Mouse (Mus musculus) MEL (cell line): Measurements from ENCODE around the gene Mlx. TPM values are rescaled to one million over a fixed set of nuclear protein-coding genes. Genes with fewer than 3 reads are reported as not detected.

ENCODE experiments used
- DNase-seq: peaks from one replicate; pipeline ENCODE4 v3.0.0; 2011; ENCODE audit warnings: low read depth, low spot score
- H3K27ac ChIP-seq: 2 replicates; pipeline ENCODE4 v1.5.1; 2012; ENCODE audit warnings: low read depth, mild to moderate bottlenecking, control low read depth, low read length, moderate library complexity; ENCODE audit not compliant: control insufficient read depth
- H3K27me3 ChIP-seq, 2 experiments: fragments of 150-350 bp in 1 of 2; sonication (generic) in 1 of 2; 2 replicates each; pipeline ENCODE4 v1.6.1; 2012; ENCODE audit warnings: low read length in 2 of 2, mild to moderate bottlenecking in 2 of 2, improper control_type of control experiment in 1 of 2, moderate library complexity in 1 of 2; ENCODE audit not compliant: insufficient read depth in 2 of 2, control insufficient read depth in 1 of 2
- H3K36me3 ChIP-seq, 2 experiments: 2 replicates each; pipeline ENCODE4 v1.6.1; 2012 to 2014; ENCODE audit warnings: low read length in 2 of 2, improper control_type of control experiment in 1 of 2, inconsistent platforms in 1 of 2, mild to moderate bottlenecking in 1 of 2; ENCODE audit not compliant: insufficient read depth in 2 of 2, control insufficient read depth in 1 of 2
- H3K4me1 ChIP-seq, 2 experiments: fragments of 150-350 bp in 1 of 2; sonication (generic) in 1 of 2; 2 replicates each; pipeline ENCODE4 v1.6.1; 2012; ENCODE audit warnings: low read length in 2 of 2, improper control_type of control experiment in 1 of 2, mild to moderate bottlenecking in 1 of 2; ENCODE audit not compliant: insufficient read depth in 2 of 2, control insufficient read depth in 1 of 2
- H3K4me3 ChIP-seq, 2 experiments: fragments of 150-350 bp in 1 of 2; sonication (generic) in 1 of 2; 2 replicates each; pipeline ENCODE4 v1.5.1; 2012; ENCODE audit warnings: low read depth in 2 of 2, low read length in 2 of 2, mild to moderate bottlenecking in 2 of 2, moderate library complexity in 2 of 2, control low read depth in 1 of 2, improper control_type of control experiment in 1 of 2; ENCODE audit not compliant: control insufficient read depth in 1 of 2, insufficient read depth in 1 of 2
- H3K79me2 ChIP-seq: 2 replicates; pipeline ENCODE4 v1.6.1; 2012; ENCODE audit warnings: mild to moderate bottlenecking, low read length, moderate library complexity; ENCODE audit not compliant: control insufficient read depth, poor library complexity, insufficient read depth
- H3K9ac ChIP-seq: 2 replicates; pipeline ENCODE4 v1.6.1; 2012; ENCODE audit warnings: low read depth, mild to moderate bottlenecking, control low read depth, low read length, moderate library complexity; ENCODE audit not compliant: control insufficient read depth, poor library complexity, severe bottlenecking
- H3K9me3 ChIP-seq: fragments of 150-350 bp; sonication (generic); replicated peaks from 2 replicates; pipeline ENCODE4 v1.6.1; 2012; ENCODE audit warnings: mild to moderate bottlenecking, low read length, improper control_type of control experiment, moderate library complexity; ENCODE audit not compliant: insufficient read depth
- BHLHE40 ChIP-seq: IDR thresholded peaks from 2 replicates; pipeline ENCODE4 v1.6.1; 2012; ENCODE audit warnings: low read depth, mild to moderate bottlenecking, inconsistent platforms, low read length, improper control_type of control experiment, borderline replicate concordance
- CHD1 ChIP-seq: IDR thresholded peaks from 2 replicates; pipeline ENCODE4 v1.6.1; 2012; ENCODE audit warnings: low read depth, mild to moderate bottlenecking, inconsistent platforms, low read length, improper control_type of control experiment
- CTCF ChIP-seq, 3 experiments: IDR thresholded peaks in 2 of 3; conservative IDR thresholded peaks in 1 of 3; 2 replicates each; pipeline ENCODE4 v1.5.1; 2011 to 2012; ENCODE audit warnings: low read length in 3 of 3, low read depth in 2 of 3, mild to moderate bottlenecking in 2 of 3, improper control_type of control experiment in 1 of 3, inconsistent platforms in 1 of 3, mixed read lengths in 1 of 3, moderate library complexity in 1 of 3; ENCODE audit not compliant: control insufficient read depth in 1 of 3, insufficient read depth in 1 of 3, poor library complexity in 1 of 3, severe bottlenecking in 1 of 3
- E2F4 ChIP-seq: IDR thresholded peaks from 2 replicates; pipeline ENCODE4 v1.6.1; 2011; ENCODE audit warnings: low read depth, low read length, improper control_type of control experiment, borderline replicate concordance
- ELF1 ChIP-seq: IDR thresholded peaks from 2 replicates; pipeline ENCODE4 v1.6.1; 2014; ENCODE audit warnings: low read depth, mild to moderate bottlenecking, inconsistent platforms, low read length, improper control_type of control experiment, moderate library complexity
- EP300 ChIP-seq, 2 experiments: IDR thresholded peaks; 2 replicates each; pipeline ENCODE4 v1.6.1; 2011; ENCODE audit warnings: improper control_type of control experiment in 2 of 2, low read length in 2 of 2, low read depth in 1 of 2, mild to moderate bottlenecking in 1 of 2
- ETS1 ChIP-seq: IDR thresholded peaks from 2 replicates; pipeline ENCODE4 v1.6.1; 2012; ENCODE audit warnings: low read depth, mild to moderate bottlenecking, inconsistent platforms, low read length, improper control_type of control experiment, moderate library complexity
- GATA1 ChIP-seq: IDR thresholded peaks from 2 replicates; pipeline ENCODE4 v1.6.1; 2011; ENCODE audit warnings: low read depth, low read length, improper control_type of control experiment
- HCFC1 ChIP-seq: IDR thresholded peaks from 2 replicates; pipeline ENCODE4 v1.6.1; 2012; ENCODE audit warnings: low read depth, mild to moderate bottlenecking, inconsistent platforms, low read length, improper control_type of control experiment, moderate library complexity
- KAT2A ChIP-seq: conservative IDR thresholded peaks from 2 replicates; pipeline ENCODE4 v1.6.1; 2012; ENCODE audit warnings: low read depth, low read length, improper control_type of control experiment, inconsistent platforms
- MAFK ChIP-seq: IDR thresholded peaks from 2 replicates; pipeline ENCODE4 v1.6.1; 2011; ENCODE audit warnings: low read depth, mild to moderate bottlenecking, low read length, improper control_type of control experiment, borderline replicate concordance
- MAX ChIP-seq: IDR thresholded peaks from 2 replicates; pipeline ENCODE4 v1.6.1; 2011; ENCODE audit warnings: low read length, improper control_type of control experiment
- MAZ ChIP-seq: IDR thresholded peaks from 2 replicates; pipeline ENCODE4 v1.6.1; 2012; ENCODE audit warnings: low read depth, mild to moderate bottlenecking, inconsistent platforms, low read length, improper control_type of control experiment
- MEF2A ChIP-seq: IDR thresholded peaks from 2 replicates; pipeline ENCODE4 v1.6.1; 2014; ENCODE audit warnings: low read depth, mild to moderate bottlenecking, inconsistent platforms, low read length, improper control_type of control experiment; ENCODE audit not compliant: poor library complexity, insufficient replicate concordance, severe bottlenecking; ENCODE audit errors: extremely low read depth
- MXI1 ChIP-seq: IDR thresholded peaks from 2 replicates; pipeline ENCODE4 v1.6.1; 2011; ENCODE audit warnings: mild to moderate bottlenecking, low read depth, low read length, improper control_type of control experiment
- MYB ChIP-seq: IDR thresholded peaks from 2 replicates; pipeline ENCODE4 v1.6.1; 2011; ENCODE audit warnings: mild to moderate bottlenecking, low read depth, low read length, improper control_type of control experiment
- NELFE ChIP-seq: IDR thresholded peaks from 2 replicates; pipeline ENCODE4 v1.6.1; 2011; ENCODE audit warnings: low read depth, low read length, improper control_type of control experiment
- NRF1 ChIP-seq: IDR thresholded peaks from 2 replicates; pipeline ENCODE4 v1.6.1; 2014; ENCODE audit warnings: low read depth, mild to moderate bottlenecking, inconsistent platforms, low read length, improper control_type of control experiment, moderate library complexity; ENCODE audit not compliant: poor library complexity, insufficient read depth, severe bottlenecking
- POLR2A ChIP-seq, 2 experiments: IDR thresholded peaks; 2 replicates each; pipeline ENCODE4 v1.6.1; 2011 to 2012; ENCODE audit warnings: low read length in 2 of 2, mild to moderate bottlenecking in 2 of 2, control low read depth in 1 of 2, improper control_type of control experiment in 1 of 2, low read depth in 1 of 2, moderate library complexity in 1 of 2; ENCODE audit not compliant: control insufficient read depth in 1 of 2, insufficient read depth in 1 of 2, poor library complexity in 1 of 2
- POLR2AphosphoS2 ChIP-seq: IDR thresholded peaks from 2 replicates; pipeline ENCODE4 v1.6.1; 2011; ENCODE audit warnings: low read length, improper control_type of control experiment
- POLR2AphosphoS5 ChIP-seq: IDR thresholded peaks from 2 replicates; pipeline ENCODE4 v1.6.1; 2012; ENCODE audit warnings: low read depth, borderline replicate concordance, mild to moderate bottlenecking, inconsistent platforms, low read length, moderate library complexity, mixed read lengths
- RAD21 ChIP-seq: IDR thresholded peaks from 2 replicates; pipeline ENCODE4 v1.6.1; 2011; ENCODE audit warnings: mild to moderate bottlenecking, low read depth, low read length, improper control_type of control experiment
- RCOR1 ChIP-seq: IDR thresholded peaks from 2 replicates; pipeline ENCODE4 v1.6.1; 2012; ENCODE audit warnings: low read depth, mild to moderate bottlenecking, inconsistent platforms, low read length, improper control_type of control experiment
- SIN3A ChIP-seq: IDR thresholded peaks from 2 replicates; pipeline ENCODE4 v1.6.1; 2012; ENCODE audit warnings: low read length, improper control_type of control experiment, inconsistent platforms
- SMC3 ChIP-seq: IDR thresholded peaks from 2 replicates; pipeline ENCODE4 v1.6.1; 2011; ENCODE audit warnings: low read depth, low read length, improper control_type of control experiment
- TAL1 ChIP-seq: IDR thresholded peaks from 2 replicates; pipeline ENCODE4 v1.6.1; 2012; ENCODE audit warnings: mild to moderate bottlenecking, inconsistent platforms, low read length, moderate library complexity, mixed read lengths
- TBP ChIP-seq: IDR thresholded peaks from 2 replicates; pipeline ENCODE4 v1.8.0; 2011; ENCODE audit warnings: low read depth, low read length, improper control_type of control experiment
- TCF12 ChIP-seq: IDR thresholded peaks from 2 replicates; pipeline ENCODE4 v1.6.1; 2014; ENCODE audit warnings: low read depth, mild to moderate bottlenecking, inconsistent platforms, low read length, improper control_type of control experiment, moderate library complexity
- USF1 ChIP-seq: IDR thresholded peaks from 2 replicates; pipeline ENCODE4 v1.6.1; 2014; ENCODE audit warnings: low read depth, mild to moderate bottlenecking, inconsistent platforms, low read length, improper control_type of control experiment, moderate library complexity
- USF2 ChIP-seq, 2 experiments: IDR thresholded peaks; 2 replicates each; pipeline ENCODE4 v1.6.1; 2011 to 2012; ENCODE audit warnings: improper control_type of control experiment in 2 of 2, low read length in 2 of 2, borderline replicate concordance in 1 of 2, inconsistent platforms in 1 of 2, low read depth in 1 of 2, mild to moderate bottlenecking in 1 of 2; ENCODE audit not compliant: insufficient read depth in 1 of 2
- ZC3H11A ChIP-seq: IDR thresholded peaks from 2 replicates; pipeline ENCODE4 v1.6.1; 2012; ENCODE audit warnings: low read depth, mild to moderate bottlenecking, inconsistent platforms, low read length, improper control_type of control experiment
- ZKSCAN1 ChIP-seq: IDR thresholded peaks from 2 replicates; pipeline ENCODE4 v1.6.1; 2012; ENCODE audit warnings: low read depth, mild to moderate bottlenecking, inconsistent platforms, low read length, improper control_type of control experiment, moderate library complexity
- ZMIZ1 ChIP-seq: IDR thresholded peaks from 2 replicates; pipeline ENCODE4 v1.6.1; 2012; ENCODE audit warnings: low read depth, mild to moderate bottlenecking, inconsistent platforms, low read length, improper control_type of control experiment, moderate library complexity
- polyA plus RNA-seq, 2 experiments: library from polyadenylated mRNA; stranded (reverse) in 1 of 2; unstranded in 1 of 2; fragments of >175 nt in 1 of 2; fragments of >200 nt in 1 of 2; gene quantifications; 2 replicates each; pipeline versions ENCODE4 v1.2.1 to v1.2.4; 2012; ENCODE audit warnings: low replicate concordance in 2 of 2, low read depth in 1 of 2; ENCODE audit not compliant: insufficient read length in 2 of 2, insufficient read depth in 1 of 2, missing spikeins in 1 of 2
- total RNA-seq: library from RNA; depleted of rRNA; stranded (reverse); fragments of 300-350 nt; gene quantifications from 2 replicates; pipeline ENCODE4 v1.2.3, GENCODE M21; 2012

Gene Mlx
- total and polyA plus RNA-seq, 3 experiments: 57.5 to 75.9 TPM; not detected in 1

GRCm38 (mm10) chr11:101082208-101083082, 4.6 kb upstream of the Mlx start, which contains the start of gene Coasy:
Gene Coasy, plus strand, starts transcription at chr11:101082565.
- peak within 1 kb of the TSS; percentile 87 for H3K27ac ChIP-seq
- no peaks in the 10 kb centered on the region for H3K9me3 ChIP-seq
- peaks cover 15% of the 10 kb centered on the region for H3K79me2 ChIP-seq
- H3K4me3 ChIP-seq: peak within 1 kb of the TSS; percentile 77 to 82
- H3K27me3 ChIP-seq: no peaks in the 10 kb centered on the region
- TF ChIP-seq CHD1 (no peak), MEF2A (no peak), ETS1 (no peak; the same call in 1 of the 2 replicates), HCFC1 (peak; percentile 92), MXI1 (peak; percentile 95), KAT2A (peak; percentile 75; the same call in 1 of the 2 replicates), USF1 (peak; percentile 37; the same call in 1 of the 2 replicates), SMC3 (peak; percentile 54), TCF12 (peak; percentile 64), SIN3A (peak; percentile 98), POLR2AphosphoS5 (no peak; the same call in 1 of the 2 replicates), TAL1 (no peak), MAX (peak; percentile 51; the same call in 1 of the 2 replicates), ZMIZ1 (peak; percentile 79), ZC3H11A (peak; percentile 27; the same call in 1 of the 2 replicates), EP300 (IDR thresholded peaks at IDR 0.05; ENCODE audit: low read depth in 1 of 2, low read length in 2 of 2) (peak in 1 of 2 experiments; percentile 43; a peak in 2 of 4 replicates), USF2 (IDR thresholded peaks at IDR 0.05; ENCODE audit: borderline replicate concordance in 1 of 2, insufficient read depth in 1 of 2, low read depth in 1 of 2, low read length in 2 of 2) (no peak), GATA1 (0 out of 2 replicates have a peak, but pooled peaks have one; percentile 19), RAD21 (peak; percentile 63), POLR2A (IDR thresholded peaks at IDR 0.05; ENCODE audit: control insufficient read depth in 1 of 2, insufficient read depth in 1 of 2, low read depth in 1 of 2, low read length in 2 of 2, poor library complexity in 1 of 2) (peak; percentile 90 to 95), TBP (peak; percentile 88), MYB (no peak), POLR2AphosphoS2 (peak; percentile 96), MAZ (peak; percentile 76; the same call in 1 of the 2 replicates), ELF1 (peak; percentile 91), NRF1 (peak; percentile 46; the same call in 1 of the 2 replicates), MAFK (peak; percentile 15; the same call in 1 of the 2 replicates), E2F4 (no peak), ZKSCAN1 (no peak), CTCF (IDR thresholded peaks at IDR 0.05 in 2 of 3, conservative IDR thresholded peaks at IDR 0.05 in 1 of 3; ENCODE audit: control insufficient read depth in 1 of 3, insufficient read depth in 1 of 3, low read depth in 2 of 3, low read length in 3 of 3, poor library complexity in 1 of 3, severe bottlenecking in 1 of 3) (peak; percentile 30 to 78 (median 42)), RCOR1 (no peak), NELFE (peak; percentile 98), BHLHE40 (no peak)
- TF ChIP-seq, all 39 proteins: peak for 22
- H3K36me3 ChIP-seq: peaks cover 0 to 12% of the 10 kb centered on the region in 2 experiments; a peak in 2 of 4 replicates
- DNase-seq: peak; percentile 97
- peak within 1 kb of the TSS; percentile 90 for H3K9ac ChIP-seq
- peaks cover 6 to 17% of the 10 kb centered on the region in 2 experiments for H3K4me1 ChIP-seq
